Mouse (Mus musculus) heart, adult 2 months (tissue): Measurements from ENCODE around the gene Maco1. TPM values are rescaled to one million over a fixed set of nuclear protein-coding genes. Genes with fewer than 3 reads are reported as not detected.

ENCODE experiments used
- DNase-seq, 2 experiments: peaks; one replicate each; pipeline ENCODE4 v3.0.0; 2021
- H3K27ac ChIP-seq: fragments of 200-600 bp; 2 replicates; pipeline ENCODE4 v1.8.1; 2022
- H3K27me3 ChIP-seq: fragments of 200-500 bp; 2 replicates; pipeline ENCODE4 v1.6.1; 2012; ENCODE audit warnings: mild to moderate bottlenecking, low read length, inconsistent platforms, mixed read lengths; ENCODE audit not compliant: control insufficient read depth, insufficient read depth
- H3K36me3 ChIP-seq: fragments of 200-500 bp; 2 replicates; pipeline ENCODE4 v1.6.1; 2012; ENCODE audit warnings: low read length, inconsistent platforms; ENCODE audit not compliant: control insufficient read depth, insufficient read depth
- H3K4me1 ChIP-seq: fragments of 200-500 bp; 2 replicates; pipeline ENCODE4 v1.6.1; 2011; ENCODE audit warnings: low read length; ENCODE audit not compliant: control insufficient read depth, insufficient read depth
- H3K4me3 ChIP-seq: fragments of 200-600 bp; 2 replicates; pipeline ENCODE4 v1.8.1; 2022
- H3K79me2 ChIP-seq: fragments of 200-500 bp; replicated peaks from 2 replicates; pipeline ENCODE4 v1.6.1; 2012; ENCODE audit warnings: mild to moderate bottlenecking, inconsistent platforms, low read length, moderate library complexity, mixed read lengths; ENCODE audit not compliant: control insufficient read depth, insufficient read depth
- H3K9ac ChIP-seq: fragments of 200-500 bp; 2 replicates; pipeline ENCODE4 v1.6.1; 2012; ENCODE audit warnings: low read depth, mild to moderate bottlenecking, control low read depth, inconsistent platforms, low read length, mixed read lengths
- CTCF ChIP-seq: fragments of 200-600 bp; IDR thresholded peaks from 2 replicates; pipeline ENCODE4 v1.8.1; 2022; ENCODE audit warnings: antibody characterized with exemption, mild to moderate bottlenecking, moderate library complexity
- EP300 ChIP-seq: fragments of 200-500 bp; IDR thresholded peaks from 2 replicates; pipeline ENCODE4 v1.6.1; 2011; ENCODE audit warnings: low read depth, low read length, control low read depth; ENCODE audit not compliant: insufficient read depth
- POLR2A ChIP-seq: fragments of 200-500 bp; IDR thresholded peaks from 2 replicates; pipeline ENCODE4 v1.6.1; 2011; ENCODE audit warnings: mild to moderate bottlenecking, low read depth, low read length, control low read depth; ENCODE audit not compliant: insufficient read depth
- WGBS: fragments of 180-500 bp; shearing (Covaris S2); methylation state at CpG from one replicate; pipeline ENCODE4 v1.1.7; 2018; 5-methylcytosine and 5-hydroxymethylcytosine counted together
- intact Hi-C: fragments of 180-260 bp; cut with DNase I; formaldehyde crosslinking; loops from one replicate; pipeline ENCODE4 v1.15.1; 2025
- polyA plus RNA-seq: library from polyadenylated mRNA; depleted of rRNA; stranded (reverse); fragments of >200 nt; gene quantifications from 2 replicates; pipeline ENCODE4 v1.2.3, GENCODE M21; 2012
- total RNA-seq, 2 experiments: library from RNA; stranded (reverse); gene quantifications; 2 replicates each; pipeline ENCODE4 v1.2.3; 2021

Maco1 gene
- total and polyA plus RNA-seq, 3 experiments: 5.5 to 23.4 (median 16.9) TPM

DNA sequence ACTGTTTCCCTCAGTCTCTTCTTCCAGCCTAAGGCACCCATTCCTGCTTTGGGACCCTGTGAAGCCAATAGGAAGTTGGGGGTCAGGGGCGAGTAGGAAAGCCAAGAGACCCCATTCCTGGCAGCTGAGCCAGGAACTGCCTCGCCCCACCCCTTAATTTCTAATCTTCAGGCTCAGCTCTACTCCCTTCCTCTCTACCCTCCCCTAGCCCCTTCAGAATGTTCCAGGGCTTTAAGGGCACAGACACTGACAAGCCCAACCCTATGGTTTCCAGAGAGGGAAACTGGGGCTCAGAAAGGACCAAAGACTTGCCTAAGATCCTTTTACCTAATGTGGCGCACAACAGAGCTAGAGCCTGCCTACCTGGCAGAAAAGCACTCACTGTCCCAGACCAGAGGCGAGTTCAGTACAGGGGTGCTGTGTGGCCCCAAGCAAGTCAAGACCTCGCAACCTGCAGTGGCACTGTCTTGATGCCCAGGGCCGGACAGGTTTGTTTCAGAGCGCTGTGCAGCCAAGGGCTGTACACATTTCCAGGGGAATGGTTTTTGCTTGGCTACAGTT is 16.8 kb upstream of the Maco1 start:
- TF ChIP-seq POLR2A (no peak), EP300 (no peak), CTCF (no peak)
- Histone ChIP-seq H3K79me2 (no peaks in the 10 kb centered on the region), H3K36me3 (no peaks in the 10 kb centered on the region), H3K4me3 (no peak overlapping the region), H3K27ac (no peak overlapping the region), H3K4me1 (no peaks in the 10 kb centered on the region; the same call in 1 of the 2 replicates), H3K9ac (no peak overlapping the region), H3K27me3 (peaks cover 2% of the 10 kb centered on the region; the same call in 1 of the 2 replicates)
- intact Hi-C loops: no loop called here
- 55% methylated on average over 7 of the region's 7 CpGs for WGBS
- no peak for DNase-seq

DNA sequence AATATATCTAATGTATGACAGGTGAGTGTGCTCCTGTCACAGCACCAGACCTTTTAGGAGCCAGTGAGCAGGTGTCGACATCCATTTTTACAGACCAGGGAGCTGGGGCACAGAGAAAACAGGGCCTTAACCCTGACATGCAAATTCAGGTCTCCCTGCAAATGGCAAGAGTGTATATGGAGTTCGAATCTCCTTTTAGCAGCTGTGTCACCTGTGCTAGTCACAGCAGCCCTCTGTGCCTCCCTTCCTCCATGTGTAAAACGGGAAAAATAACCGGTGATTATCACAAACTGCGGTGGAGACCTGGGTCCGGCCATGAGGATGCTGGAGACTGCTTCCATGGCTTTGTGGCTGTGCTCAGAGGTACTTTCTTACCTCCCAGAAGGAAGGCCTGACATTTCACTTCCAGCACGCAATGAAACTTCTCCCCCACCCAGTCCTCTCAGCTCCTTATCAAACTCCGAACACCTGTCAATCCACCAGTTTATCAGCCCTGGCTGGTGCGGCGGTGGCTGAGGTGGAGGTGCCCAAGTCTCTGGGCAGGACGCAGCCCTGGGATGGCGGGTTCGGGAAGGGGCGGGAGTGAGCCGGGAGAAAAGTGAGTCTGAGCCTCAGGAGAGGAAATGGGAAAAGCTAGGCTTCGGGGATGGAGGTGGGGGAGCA is 16.1 kb upstream of the Maco1 start:
- DNase-seq: no peak
- Histone ChIP-seq H3K4me3 (no peak overlapping the region), H3K36me3 (no peaks in the 10 kb centered on the region), H3K9ac (no peak overlapping the region), H3K4me1 (no peaks in the 10 kb centered on the region; the same call in 1 of the 2 replicates), H3K79me2 (no peaks in the 10 kb centered on the region), H3K27me3 (peaks cover 2% of the 10 kb centered on the region; the same call in 1 of the 2 replicates), H3K27ac (no peak overlapping the region)
- intact Hi-C loops: no loop called here
- TF ChIP-seq POLR2A (no peak), EP300 (no peak), CTCF (no peak)
- WGBS: 14% methylated on average over 16 of the region's 16 CpGs

DNA sequence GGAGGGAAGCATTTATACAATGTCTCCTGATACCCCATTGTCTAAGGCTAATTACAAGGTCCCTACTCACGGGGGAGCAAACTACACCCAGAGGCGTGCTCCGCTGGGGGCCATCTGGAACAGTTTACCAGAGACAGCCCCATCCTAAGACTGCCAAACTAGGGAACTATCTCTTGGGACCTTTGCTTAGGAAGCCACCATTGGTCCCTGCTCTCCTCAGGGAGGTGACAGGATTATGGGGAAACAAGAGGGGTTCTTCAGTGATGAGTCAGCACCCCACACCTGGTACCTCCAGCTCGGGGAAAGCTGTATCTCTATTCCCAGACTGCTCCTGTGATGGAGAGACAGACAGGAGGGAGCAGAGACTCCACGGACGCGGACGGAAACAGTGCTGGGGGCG is 15.3 kb upstream of the Maco1 start:
- 44% methylated on average over 9 of the region's 9 CpGs for WGBS
- intact Hi-C loops: no loop called here
- no peaks in the 10 kb centered on the region for H3K79me2 ChIP-seq
- DNase-seq: no peak
- no peak overlapping the region for H3K9ac ChIP-seq
- H3K27me3 ChIP-seq: peaks cover 2% of the 10 kb centered on the region; the same call in 1 of the 2 replicates
- TF ChIP-seq POLR2A (no peak), CTCF (no peak), EP300 (no peak)
- no peak overlapping the region for H3K4me3 ChIP-seq
- H3K36me3 ChIP-seq: no peaks in the 10 kb centered on the region
- no peaks in the 10 kb centered on the region; the same call in 1 of the 2 replicates for H3K4me1 ChIP-seq
- H3K27ac ChIP-seq: no peak overlapping the region

GRCm38 (mm10) chr4:134868065-134868464 is 14.9 kb upstream of the Maco1 start:
- H3K79me2 ChIP-seq: no peaks in the 10 kb centered on the region
- H3K36me3 ChIP-seq: no peaks in the 10 kb centered on the region
- no peaks in the 10 kb centered on the region; the same call in 1 of the 2 replicates for H3K4me1 ChIP-seq
- DNase-seq: no peak
- H3K4me3 ChIP-seq: no peak overlapping the region
- WGBS: 87% methylated on average over 10 of the region's 10 CpGs
- H3K9ac ChIP-seq: no peak overlapping the region
- H3K27me3 ChIP-seq: peaks cover 2% of the 10 kb centered on the region; the same call in 1 of the 2 replicates
- intact Hi-C loops: no loop called here
- H3K27ac ChIP-seq: no peak overlapping the region
- TF ChIP-seq EP300 (no peak), POLR2A (no peak), CTCF (no peak)

- TF ChIP-seq EP300: no peak
- TF ChIP-seq CTCF: no peak
- no peak for TF ChIP-seq POLR2A
- H3K27me3 ChIP-seq: peaks cover 2% of the 10 kb centered on the region; the same call in 1 of the 2 replicates
- no peak for DNase-seq
- no peaks in the 10 kb centered on the region for H3K79me2 ChIP-seq
- H3K36me3 ChIP-seq: no peaks in the 10 kb centered on the region
- H3K4me1 ChIP-seq: no peaks in the 10 kb centered on the region; the same call in 1 of the 2 replicates
- H3K4me3 ChIP-seq: no peak overlapping the region
- no peak overlapping the region for H3K9ac ChIP-seq
- WGBS: 90% methylated on average over 8 of the region's 8 CpGs
- intact Hi-C loops: no loop called here
- no peak overlapping the region for H3K27ac ChIP-seq
Measured at GRCm38 (mm10) chr4:134867661-134868060, 14.5 kb upstream of the Maco1 start.

DNA sequence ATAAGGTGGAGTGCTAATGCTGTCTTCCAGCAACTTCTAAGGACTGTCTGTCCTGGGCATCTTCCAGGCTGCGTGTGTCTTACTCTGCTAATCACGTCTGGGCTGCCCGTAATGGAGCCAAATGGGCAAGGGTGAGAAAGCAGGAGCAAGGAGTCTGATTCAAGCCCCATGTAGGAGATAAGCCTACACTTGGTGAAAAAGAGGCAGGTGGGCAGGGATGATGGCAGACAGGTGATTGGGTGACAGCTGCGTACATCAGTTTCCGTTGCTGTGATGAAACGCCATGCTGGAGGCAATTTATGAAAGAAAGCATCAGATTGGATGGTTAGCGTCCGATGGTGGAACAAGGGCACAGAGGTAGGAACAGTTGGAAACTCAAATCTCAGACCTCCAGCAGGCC is 14.1 kb upstream of the Maco1 start:
- TF ChIP-seq CTCF (no peak), POLR2A (no peak), EP300 (no peak)
- Histone ChIP-seq H3K4me3 (no peak overlapping the region), H3K4me1 (no peaks in the 10 kb centered on the region; the same call in 1 of the 2 replicates), H3K27ac (no peak overlapping the region), H3K27me3 (peaks cover 2% of the 10 kb centered on the region; the same call in 1 of the 2 replicates), H3K79me2 (no peaks in the 10 kb centered on the region), H3K9ac (no peak overlapping the region), H3K36me3 (no peaks in the 10 kb centered on the region)
- WGBS: 93% methylated on average over 8 of the region's 8 CpGs
- DNase-seq: no peak
- intact Hi-C loops: no loop called here
